Mouse (Mus musculus) heart, embryonic 14.5 days (tissue): ENCODE measurements at regions not wholly inside any gene's neighbourhood (a gene's known extent, or its start where the extent isn't known, plus 50 kb on each side); places are given as distances from the start of the nearest gene placed in this dataset.

ENCODE experiments used
- ATAC-seq: fragments of 200-750 bp; cut with Nextera tagmentation; 2 replicates; pipeline ENCODE4 v1.8.0; 2017; ENCODE audit warnings: low read depth, moderate TSS enrichment; ENCODE audit not compliant: insufficient number of reproducible peaks, insufficient read depth, low FRiP score
- H3K27ac ChIP-seq, 2 experiments: fragments of 200-500 bp in 1 of 2; fragments of 300-500 bp in 1 of 2; sonication (generic) in 1 of 2; replicated peaks in 1 of 2; 2 replicates each; pipeline ENCODE4 v1.5.1; 2012 to 2014; ENCODE audit warnings: low read depth in 2 of 2, low read length in 2 of 2, control low read depth in 1 of 2, mild to moderate bottlenecking in 1 of 2, mixed read lengths in 1 of 2; ENCODE audit not compliant: control insufficient read depth in 1 of 2, insufficient read depth in 1 of 2
- H3K27me3 ChIP-seq: fragments of 300-500 bp; sonication (generic); 2 replicates; pipeline ENCODE4 v1.6.1; 2014; ENCODE audit warnings: mild to moderate bottlenecking, low read length, control low read depth; ENCODE audit not compliant: control insufficient read depth, insufficient read depth
- H3K36me3 ChIP-seq: fragments of 300-500 bp; sonication (generic); 2 replicates; pipeline ENCODE4 v1.6.1; 2014; ENCODE audit warnings: mild to moderate bottlenecking, control low read depth, low read length, mixed read lengths; ENCODE audit not compliant: control insufficient read depth, insufficient read depth
- H3K4me1 ChIP-seq, 2 experiments: fragments of 200-500 bp in 1 of 2; fragments of 300-500 bp in 1 of 2; sonication (generic) in 1 of 2; 2 replicates each; pipeline ENCODE4 v1.6.1; 2012 to 2014; ENCODE audit warnings: low read length in 2 of 2, control low read depth in 1 of 2, mixed read lengths in 1 of 2; ENCODE audit not compliant: control insufficient read depth in 2 of 2, insufficient read depth in 2 of 2
- H3K4me2 ChIP-seq: fragments of 300-500 bp; sonication (generic); 2 replicates; pipeline ENCODE4 v1.6.1; 2014; ENCODE audit warnings: mild to moderate bottlenecking, low read length
- H3K4me3 ChIP-seq, 2 experiments: fragments of 200-500 bp in 1 of 2; fragments of 300-500 bp in 1 of 2; sonication (generic) in 1 of 2; 2 replicates each; pipeline ENCODE4 v1.5.1; 2012 to 2014; ENCODE audit warnings: low read length in 2 of 2, mild to moderate bottlenecking in 2 of 2, control low read depth in 1 of 2, low read depth in 1 of 2, moderate library complexity in 1 of 2; ENCODE audit not compliant: control insufficient read depth in 1 of 2, insufficient read depth in 1 of 2
- H3K9ac ChIP-seq: fragments of 300-500 bp; sonication (generic); 2 replicates; pipeline ENCODE4 v1.6.1; 2014; ENCODE audit warnings: mild to moderate bottlenecking, low read length
- H3K9me3 ChIP-seq: fragments of 300-500 bp; sonication (generic); 2 replicates; pipeline ENCODE4 v1.6.1; 2016; ENCODE audit warnings: low read length, control low read depth; ENCODE audit not compliant: control insufficient read depth
- WGBS: fragments of 180-500 bp; shearing (Covaris S2); extraction: QIAGEN DNeasy Blood & Tissue Kit; methylation state at CpG from one replicate; pipeline ENCODE4 v1.1.7; 2014; 5-methylcytosine and 5-hydroxymethylcytosine counted together

GRCm38 (mm10) chr2:75528706-75529105 lies 130.4 kb upstream of the Hnrnpa3 start:
- Histone ChIP-seq H3K4me3 (no peak overlapping the region), H3K4me2 (no peak overlapping the region), H3K9ac (no peak overlapping the region), H3K27me3 (no peaks in the 10 kb centered on the region), H3K9me3 (0 out of 2 replicates have a peak, but pooled peaks cover 5% of the 10 kb centered on the region), H3K27ac (no peak overlapping the region), H3K36me3 (no peaks in the 10 kb centered on the region), H3K4me1 (no peaks in the 10 kb centered on the region; a peak in 1 of 4 replicates)
- ATAC-seq = no peak
- 74% methylated on average over 2 of the region's 2 CpGs for WGBS

GRCm38 (mm10) chr2:75538114-75538513 lies 120.9 kb upstream of the Hnrnpa3 start:
- no peak for ATAC-seq
- Histone ChIP-seq H3K27me3 (no peaks in the 10 kb centered on the region), H3K36me3 (no peaks in the 10 kb centered on the region), H3K4me2 (no peak overlapping the region), H3K4me3 (no peak overlapping the region), H3K4me1 (no peaks in the 10 kb centered on the region), H3K9ac (no peak overlapping the region), H3K27ac (no peak overlapping the region), H3K9me3 (no peaks in the 10 kb centered on the region)
- WGBS = 33% methylated on average over 4 of the region's 4 CpGs

GRCm38 (mm10) chr2:75539726-75540125 lies 119.3 kb upstream of the Hnrnpa3 start:
- Histone ChIP-seq H3K27me3 (no peaks in the 10 kb centered on the region), H3K4me3 (no peak overlapping the region), H3K27ac (no peak overlapping the region), H3K36me3 (no peaks in the 10 kb centered on the region), H3K9me3 (no peaks in the 10 kb centered on the region), H3K9ac (no peak overlapping the region), H3K4me1 (no peaks in the 10 kb centered on the region), H3K4me2 (no peak overlapping the region)
- WGBS = 89% methylated on average over 6 of the region's 6 CpGs
- no peak for ATAC-seq

- H3K27me3 ChIP-seq = no peaks in the 10 kb centered on the region
- no peaks in the 10 kb centered on the region for H3K9me3 ChIP-seq
- H3K4me3 ChIP-seq = no peak overlapping the region
- H3K4me2 ChIP-seq = no peak overlapping the region
- ATAC-seq = no peak
- H3K27ac ChIP-seq = no peak overlapping the region
- no peaks in the 10 kb centered on the region for H3K4me1 ChIP-seq
- H3K36me3 ChIP-seq = no peaks in the 10 kb centered on the region
- no peak overlapping the region for H3K9ac ChIP-seq
- WGBS = 51% methylated on average over 5 of the region's 5 CpGs
Measured at GRCm38 (mm10) chr2:75542331-75542730, 116.7 kb upstream of the Hnrnpa3 start.

GRCm38 (mm10) chr2:75542781-75543180 lies 116.3 kb upstream of the Hnrnpa3 start:
- Histone ChIP-seq H3K4me3 (no peak overlapping the region), H3K4me2 (no peak overlapping the region), H3K9ac (no peak overlapping the region), H3K36me3 (no peaks in the 10 kb centered on the region), H3K9me3 (no peaks in the 10 kb centered on the region), H3K4me1 (no peaks in the 10 kb centered on the region), H3K27me3 (no peaks in the 10 kb centered on the region), H3K27ac (no peak overlapping the region)
- no peak for ATAC-seq
- WGBS = 39% methylated on average over 5 of the region's 5 CpGs

GRCm38 (mm10) chr2:75545971-75546370 lies 113.1 kb upstream of the Hnrnpa3 start:
- no peak overlapping the region for H3K9ac ChIP-seq
- no peak overlapping the region for H3K4me3 ChIP-seq
- H3K27ac ChIP-seq = no peak overlapping the region
- no peak for ATAC-seq
- no peaks in the 10 kb centered on the region for H3K27me3 ChIP-seq
- H3K4me1 ChIP-seq = no peaks in the 10 kb centered on the region
- H3K4me2 ChIP-seq = no peak overlapping the region
- H3K9me3 ChIP-seq = no peaks in the 10 kb centered on the region
- WGBS = 83% methylated on average over 7 of the region's 7 CpGs
- no peaks in the 10 kb centered on the region for H3K36me3 ChIP-seq

- 86% methylated on average over 8 of the region's 8 CpGs for WGBS
- Histone ChIP-seq H3K4me3 (no peak overlapping the region), H3K4me2 (no peak overlapping the region), H3K4me1 (peaks cover 6 to 16% of the 10 kb centered on the region in 2 experiments), H3K36me3 (no peaks in the 10 kb centered on the region), H3K9ac (no peak overlapping the region), H3K27ac (no peak overlapping the region), H3K27me3 (no peaks in the 10 kb centered on the region), H3K9me3 (no peaks in the 10 kb centered on the region)
- no peak for ATAC-seq
Measured at GRCm38 (mm10) chr2:75555676-75556075, 103.4 kb upstream of the Hnrnpa3 start.

GRCm38 (mm10) chr2:75556744-75557143 lies 102.3 kb upstream of the Hnrnpa3 start:
- H3K36me3 ChIP-seq = no peaks in the 10 kb centered on the region
- 33% methylated on average over 7 of the region's 7 CpGs for WGBS
- H3K4me3 ChIP-seq = no peak overlapping the region
- no peak overlapping the region for H3K4me2 ChIP-seq
- no peak overlapping the region; a peak in 1 of 4 replicates for H3K27ac ChIP-seq
- H3K4me1 ChIP-seq = peaks cover 6 to 16% of the 10 kb centered on the region in 2 experiments
- no peak for ATAC-seq
- H3K9me3 ChIP-seq = no peaks in the 10 kb centered on the region
- no peak overlapping the region for H3K9ac ChIP-seq
- H3K27me3 ChIP-seq = no peaks in the 10 kb centered on the region
